Mouse (Mus musculus) layer of hippocampus, postnatal 25 days (tissue): Measurements from ENCODE around the gene Bcl6. TPM values are rescaled to one million over a fixed set of nuclear protein-coding genes. Genes with fewer than 3 reads are reported as not detected.

Experiments
- DNase-seq, 2 experiments: peaks; one replicate each; pipeline ENCODE4 v3.0.0; 2022; ENCODE audit warnings: mixed read lengths in 2 of 2, low spot score in 1 of 2; ENCODE audit errors: extremely low spot score in 1 of 2
- total RNA-seq, 2 experiments: library from RNA; stranded (reverse); gene quantifications; 2 replicates each; pipeline ENCODE4 v1.2.3; 2021

Bcl6 gene
- total RNA-seq, 2 experiments from 2014 or later: 50.2 to 53.1 TPM

- no peak for DNase-seq
Measured at GRCm38 (mm10) chr16:23991846-23992580, 3.4 kb upstream of the Bcl6 start.

GRCm38 (mm10) chr16:23991170-23991569, 2.5 kb upstream of the Bcl6 start:
- DNase-seq: peak; percentile 91 to 99

DNA sequence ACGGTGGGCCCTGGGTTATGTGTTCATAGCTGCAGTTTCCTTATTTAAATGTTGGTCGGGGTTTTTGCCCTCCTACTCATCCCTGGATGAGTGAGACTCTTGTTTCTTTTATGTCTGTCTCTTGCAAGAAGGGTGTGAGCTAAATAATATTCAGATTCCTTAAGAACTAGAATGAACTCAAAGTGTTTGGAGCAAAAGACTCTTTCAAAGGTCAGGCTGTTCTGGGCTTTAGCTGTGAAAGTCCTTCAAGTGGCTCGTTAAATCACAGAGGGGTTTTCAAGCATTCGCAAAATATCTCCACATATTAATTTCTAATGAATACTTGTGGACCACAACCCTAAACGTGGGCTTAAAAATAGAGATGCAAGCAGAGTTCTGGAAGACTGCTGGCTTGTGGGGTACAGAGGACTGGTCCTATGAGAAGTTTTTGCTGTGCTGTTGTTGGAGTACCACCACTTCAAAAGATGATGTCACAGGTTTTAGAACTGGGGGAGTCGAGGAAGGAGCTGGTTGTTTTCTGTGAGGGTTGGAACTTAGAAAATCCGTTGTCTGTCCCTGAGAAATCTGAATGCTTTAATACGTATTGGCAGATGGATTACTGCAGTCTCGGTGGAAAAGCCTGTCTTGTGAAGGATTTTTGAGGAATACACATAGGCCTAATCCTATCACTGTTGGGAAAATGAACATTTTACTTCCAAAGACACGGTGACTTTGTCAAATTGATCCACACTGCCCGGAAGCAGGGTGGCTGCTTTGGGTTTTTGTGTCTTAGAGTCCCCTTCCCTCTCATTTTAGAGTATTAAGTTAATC, 1.7 kb upstream of the Bcl6 start:
- no peak for DNase-seq

DNA sequence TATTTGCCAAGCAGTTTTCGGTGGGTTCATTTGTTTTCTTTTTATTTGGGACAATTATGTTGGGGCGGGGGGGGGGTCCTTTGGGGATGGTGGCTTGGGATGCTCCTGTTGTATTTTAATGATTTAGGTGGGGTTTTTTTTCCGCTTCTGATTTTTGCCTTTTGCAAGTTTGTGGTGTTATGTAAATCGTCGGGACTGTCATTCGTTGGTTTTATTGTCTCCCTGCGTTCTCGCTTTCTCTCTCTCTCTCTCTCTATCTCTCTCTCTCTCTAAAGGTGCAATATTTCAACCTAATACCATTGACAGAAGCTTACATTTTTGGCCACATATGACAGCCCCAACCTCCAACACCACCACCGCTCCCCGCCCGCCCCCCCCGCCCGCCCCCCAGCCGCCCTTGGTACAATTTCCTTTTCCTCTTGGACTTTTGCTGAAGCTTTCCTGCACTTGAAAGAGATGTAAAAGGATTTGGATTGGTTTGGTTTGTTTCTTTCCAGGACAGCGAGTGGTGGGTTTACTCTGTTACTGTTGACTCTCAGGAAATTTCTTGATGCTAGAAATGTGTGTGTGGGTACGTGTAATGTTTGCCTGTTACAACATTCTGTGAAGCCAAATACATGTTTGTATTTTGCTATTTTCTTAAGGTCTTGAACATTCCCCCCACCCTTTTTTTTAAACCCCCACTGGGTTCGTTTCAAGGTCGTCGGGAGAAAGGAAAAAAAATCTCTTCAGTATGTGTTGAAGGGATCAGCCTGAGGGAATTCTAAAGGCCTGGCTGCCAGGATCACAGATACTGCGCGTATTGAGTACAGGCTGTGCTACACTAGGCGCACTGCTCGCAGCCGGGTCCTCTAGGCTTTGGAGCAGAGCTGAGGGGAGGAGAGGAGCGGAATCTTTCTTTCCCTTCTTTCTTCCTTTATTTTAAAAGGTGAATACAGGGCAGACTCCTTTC, 833 bp upstream of the Bcl6 start:
- DNase-seq: no peak

- no peak for DNase-seq
Measured at GRCm38 (mm10) chr16:23988157-23988465, 541 bp downstream of the Bcl6 start.

DNA sequence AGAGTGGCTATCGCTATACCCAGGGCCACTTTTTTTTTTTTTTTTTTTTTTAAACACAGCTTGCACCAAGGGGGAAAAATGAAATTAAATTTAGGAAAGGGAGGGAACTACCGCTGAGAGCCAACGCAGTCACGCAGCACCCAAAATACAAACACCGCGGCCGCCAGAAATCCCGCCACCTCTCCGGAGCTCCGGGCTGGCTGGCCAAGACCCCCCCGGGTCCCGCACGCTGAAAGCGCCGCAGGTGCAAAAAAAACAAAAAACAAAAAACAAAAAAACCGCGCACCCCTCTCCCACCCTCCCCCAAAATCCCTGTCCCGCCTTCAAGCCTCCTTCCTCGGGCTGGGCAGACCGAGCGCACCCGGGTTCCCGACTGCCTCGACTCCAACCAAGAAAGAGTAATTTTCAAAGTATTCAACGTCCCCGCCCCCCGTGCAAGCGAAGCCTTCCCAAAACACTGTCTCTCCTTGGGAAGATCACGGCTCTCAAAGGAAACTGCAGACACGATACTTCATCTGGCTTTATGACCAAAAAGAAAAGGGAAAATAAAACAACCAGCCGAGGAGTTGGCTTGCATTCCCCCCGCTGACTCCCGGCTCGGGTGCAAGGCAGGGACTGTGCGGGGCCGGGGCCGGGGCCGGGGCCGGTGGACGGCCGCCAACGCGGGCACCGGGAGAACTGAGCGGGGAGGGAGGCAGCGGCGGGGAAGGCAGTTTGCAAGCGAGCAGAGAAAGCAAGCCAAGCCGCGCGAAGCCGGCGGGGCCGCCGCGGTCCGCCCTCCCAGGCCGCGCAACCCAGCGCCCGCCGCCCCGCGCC, 1.1 kb downstream of the Bcl6 start:
- DNase-seq: no peak

DNA sequence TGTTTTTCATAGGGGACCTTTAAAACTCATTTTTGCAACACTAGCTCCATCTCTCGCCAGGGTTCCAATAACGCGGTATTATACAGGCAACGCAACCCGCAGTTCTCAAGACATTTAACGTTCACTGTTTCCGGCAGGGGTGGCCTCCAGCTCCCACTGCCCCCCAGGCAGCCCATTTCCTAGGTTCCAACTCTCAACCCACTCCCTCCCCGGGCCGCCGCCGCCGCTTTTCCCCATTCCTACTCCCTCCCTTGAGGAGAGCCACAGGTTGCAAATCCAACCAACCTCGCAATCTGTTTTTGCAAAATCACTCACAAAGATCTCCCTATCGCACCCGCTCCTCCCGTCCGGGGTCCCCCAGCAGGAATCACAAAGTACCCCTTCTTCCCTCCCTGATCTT, 1.8 kb downstream of the Bcl6 start:
- no peak for DNase-seq

DNA sequence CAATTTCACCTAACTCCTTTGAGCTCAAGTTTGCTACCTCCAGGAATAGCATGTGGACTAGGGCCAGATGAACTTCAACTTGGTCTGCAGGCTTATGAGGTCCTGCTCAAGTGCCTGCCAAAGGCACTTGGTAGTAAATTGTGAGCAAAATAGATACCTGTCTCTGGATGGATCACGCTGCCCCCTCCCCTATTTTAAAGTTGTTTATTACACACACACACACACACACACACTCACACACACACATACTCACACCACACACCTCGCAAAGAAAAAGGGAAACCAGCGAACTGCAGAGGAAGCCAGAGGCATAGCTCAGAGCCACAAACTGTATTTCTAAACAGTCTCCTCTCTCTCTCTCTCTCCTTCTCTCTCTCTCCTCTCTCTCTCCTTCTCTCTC, 2.5 kb downstream of the Bcl6 start:
- DNase-seq: no peak

DNA sequence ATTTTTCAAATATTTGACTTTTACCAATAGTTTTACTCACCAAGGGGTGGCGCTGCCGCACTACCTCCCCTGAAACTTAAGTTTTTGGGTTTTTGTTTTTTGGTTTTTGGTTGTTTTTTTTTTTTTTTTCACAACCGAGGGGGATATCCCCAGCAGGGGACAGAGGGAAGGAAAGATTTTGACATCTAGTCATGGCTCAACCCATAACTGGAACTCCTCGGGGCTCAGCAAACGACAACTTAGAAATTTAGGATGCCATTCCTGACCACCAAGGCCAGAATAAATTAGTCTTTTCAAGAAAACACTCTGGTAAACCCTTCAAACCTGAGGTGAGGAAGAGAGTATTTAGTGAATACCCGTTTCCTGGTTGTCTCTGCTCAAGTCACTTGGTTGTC, 3.2 kb downstream of the Bcl6 start:
- DNase-seq: peak in 1 of 2 experiments; percentile 68

GRCm38 (mm10) chr16:23984760-23985466, 3.7 kb downstream of the Bcl6 start:
- DNase-seq: peak in 1 of 2 experiments; percentile 54

GRCm38 (mm10) chr16:23984183-23984582, 4.5 kb downstream of the Bcl6 start:
- peak; percentile 84 to 96 for DNase-seq

DNA sequence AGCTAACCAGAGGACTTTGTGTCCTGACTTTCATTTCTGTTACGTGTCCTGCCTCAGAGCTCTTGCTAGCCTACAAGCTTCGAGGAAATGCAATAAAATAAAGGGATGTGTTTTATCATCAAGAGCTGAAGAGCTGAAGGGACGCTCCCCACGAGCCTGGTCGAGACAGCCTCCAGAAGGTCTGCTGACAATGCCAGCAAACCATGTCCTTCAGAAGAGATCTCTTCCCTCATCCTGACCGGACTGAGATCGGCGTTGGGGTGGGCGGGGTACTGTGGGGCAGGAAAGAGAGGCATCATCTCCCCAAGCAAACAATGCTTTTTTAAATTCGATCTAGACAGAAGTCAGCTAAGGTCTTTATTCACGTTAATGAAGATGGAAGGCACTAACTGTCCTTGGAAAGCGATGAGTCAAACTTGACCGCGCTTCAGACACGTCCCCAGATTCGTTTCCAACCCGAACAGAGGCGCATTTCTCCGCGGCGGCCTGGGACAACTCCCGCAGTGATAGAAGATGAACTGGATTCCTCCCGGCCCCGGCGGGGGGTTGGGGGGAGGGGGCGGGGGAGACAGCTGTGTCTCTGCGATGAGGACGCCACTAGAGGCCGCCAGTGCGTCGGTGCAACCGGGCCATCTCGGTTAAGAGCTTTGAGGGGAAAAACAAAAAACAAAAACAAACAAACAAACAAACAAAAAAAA, 5.6 kb downstream of the Bcl6 start:
- peak; percentile 51 to 77 for DNase-seq

DNA sequence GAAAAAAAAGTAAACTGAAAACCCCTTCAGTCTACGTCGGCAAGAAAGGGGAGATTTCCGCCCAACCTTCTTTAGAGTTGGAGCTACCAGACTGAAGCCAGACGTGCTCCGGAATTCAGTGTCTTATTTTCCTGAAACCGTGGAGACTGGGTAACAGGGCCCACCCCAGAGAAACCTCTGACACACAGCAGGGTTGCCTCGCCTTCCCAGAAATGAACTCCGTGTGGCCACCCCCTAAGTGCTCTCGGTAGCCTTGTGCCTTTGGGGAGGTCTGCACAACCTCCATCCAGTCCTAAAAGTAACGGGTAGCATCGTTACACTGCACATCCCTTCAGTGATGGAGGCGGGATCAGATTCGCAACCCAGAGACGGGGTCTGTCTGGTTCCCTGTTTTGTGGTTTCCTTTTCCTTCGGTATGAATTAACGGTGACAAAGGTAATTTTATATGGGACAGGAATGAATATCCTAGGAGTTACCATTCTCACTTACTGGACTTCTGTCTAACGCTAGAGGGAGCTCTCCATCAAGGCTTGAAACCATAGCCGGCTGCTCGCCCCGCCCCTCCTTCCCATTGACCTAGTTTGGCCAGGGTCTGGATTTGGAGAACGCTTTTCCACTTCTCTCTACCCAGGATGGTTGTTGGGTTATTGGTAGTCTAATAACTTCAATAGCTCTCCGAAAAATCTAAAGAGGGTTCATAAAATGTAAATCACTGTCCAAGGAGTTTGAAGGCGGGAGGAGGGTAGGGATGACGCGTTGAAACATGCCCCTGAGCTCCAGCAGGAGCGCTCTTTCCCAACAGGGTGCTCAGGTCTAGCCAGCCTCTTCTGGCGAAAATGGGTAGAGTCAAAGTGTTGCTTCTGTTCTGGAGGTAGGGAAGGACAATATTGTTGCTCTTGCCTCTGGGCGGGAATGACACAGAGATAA, 6.5 kb downstream of the Bcl6 start:
- peak in 1 of 2 experiments; percentile 49 for DNase-seq

GRCm38 (mm10) chr16:23980991-23981720, 7.5 kb downstream of the Bcl6 start:
- DNase-seq: no peak

DNA sequence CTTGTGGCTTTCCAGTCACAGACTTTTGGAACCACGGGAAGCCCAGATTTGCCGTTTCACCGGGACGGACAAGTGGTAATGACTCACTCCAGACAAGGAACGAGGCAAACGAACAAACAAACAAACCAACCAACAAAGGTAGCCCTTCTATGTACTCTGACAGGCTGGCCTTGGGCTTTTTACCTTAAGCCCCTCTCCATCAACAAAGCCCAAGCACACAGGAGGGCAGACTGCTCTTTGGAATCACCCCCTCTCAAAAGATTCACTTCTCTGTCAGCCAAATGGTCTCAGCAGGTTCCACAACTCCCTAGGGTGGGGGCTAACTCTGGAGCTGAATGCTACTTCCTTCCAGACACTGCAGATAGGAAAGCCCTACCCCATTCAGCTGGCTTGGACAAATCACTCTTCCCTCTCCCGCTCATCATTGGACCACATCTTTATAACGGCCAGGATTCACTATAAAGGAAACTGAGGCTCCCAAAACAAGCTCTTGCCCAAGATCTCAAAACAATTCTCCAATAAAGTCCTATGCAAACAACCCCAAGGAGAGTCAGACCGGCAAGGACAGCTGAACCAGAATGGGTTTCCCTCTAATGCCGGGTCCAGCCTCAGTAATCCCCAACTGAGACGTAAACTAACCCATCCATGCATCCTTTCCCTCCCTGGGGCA, 8.3 kb downstream of the Bcl6 start:
- DNase-seq: no peak

DNA sequence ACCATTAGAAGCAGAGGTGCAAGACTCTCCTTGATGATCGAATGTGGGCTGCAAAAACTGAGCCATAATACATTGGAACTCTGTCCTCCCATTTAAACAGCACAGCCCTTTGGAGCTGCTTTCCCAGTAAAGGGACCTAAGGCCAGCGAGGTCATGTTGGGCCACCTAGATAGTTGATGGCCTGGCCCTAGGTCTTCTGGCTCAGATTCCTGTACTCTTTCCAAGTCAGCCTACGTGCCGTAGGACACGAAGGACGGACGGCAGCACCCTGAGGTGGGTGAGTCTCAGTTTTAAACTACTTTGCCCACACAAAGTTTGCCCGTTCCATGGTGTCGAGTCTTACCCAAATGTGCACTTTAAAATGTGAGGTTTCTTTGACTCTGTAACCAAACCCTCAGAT, 9.2 kb downstream of the Bcl6 start:
- no peak for DNase-seq

- no peak for DNase-seq
Measured at GRCm38 (mm10) chr16:23978495-23978894, 10.2 kb downstream of the Bcl6 start.
